Mouse (Mus musculus): ENCODE results near the gene Gm49336. TPM values are rescaled to one million over a fixed set of nuclear protein-coding genes. Genes with fewer than 3 reads are reported as not detected.

The Gm49336 gene
- 61.2 TPM for total RNA-seq (2023)

GRCm38 (mm10) chr14:60251281-60252003 lies at the start of gene Gm49336, which contains the start of gene Nupl1:
Gene Gm49336 (minus strand): TSS chr14:60251507.
Gene Nupl1 (minus strand): TSS chr14:60251431.

GRCm38 (mm10) chr14:60264990-60265876 lies 13.9 kb upstream of the Gm49336 start, which contains the start of gene Mtmr6:
Gene Mtmr6 (plus strand): TSS chr14:60265228.

GRCm38 (mm10) chr14:60196884-60197283 lies 54.4 kb downstream of the Gm49336 start, which contains the start of gene Atp8a2:
Gene Atp8a2 (minus strand): TSS chr14:60197179.

Other genes starting within 250 kb of the Gm49336 start
- 4.2 TPM for gene Atp8a2, start 54.3 kb downstream of the Gm49336 start, total RNA-seq (2023)
- gene Nupl1, start 76 bp downstream of the Gm49336 start, total RNA-seq (2023): 0.24 TPM
- 41.4 TPM for gene Mtmr6, start 13.7 kb upstream of the Gm49336 start, total RNA-seq (2023)
- not detected for gene Amer2, start 121.8 kb upstream of the Gm49336 start, total RNA-seq (2023)

Data from CD4-positive naive resting alpha-beta T cell, adult 57 days (primary cell).